7 mouse cellular contexts compared by ENCODE assay signal in genomic region chr10:80611024-80611423, GRCm38 (mm10). TPM values are rescaled to one million over a fixed set of nuclear protein-coding genes. Genes with fewer than 3 reads are reported as not detected.
DNase-seq lines count a peak whose midpoint lies in the region; ATAC-seq and TF ChIP-seq lines count a peak whose summit lies in the region.

No protein-coding gene starts in this region.

- no peak overlapping the region for H3K4me2 ChIP-seq in midbrain, embryonic 11.5 days
- no peak overlapping the region for H3K4me2 ChIP-seq in midbrain, embryonic 16.5 days (ENCODE audit: low read length)
- no peak overlapping the region for H3K4me2 ChIP-seq in limb, embryonic 14.5 days (replicated peaks; ENCODE audit: low read depth, low read length, severe bottlenecking)

- ATAC-seq in midbrain, embryonic 11.5 days (ENCODE audit: low FRiP score) = peak; percentile 28; the same call in 1 of the 2 replicates
- no peak for ATAC-seq in midbrain, embryonic 16.5 days
- no peak for ATAC-seq in limb, embryonic 14.5 days (ENCODE audit: low FRiP score, low read depth)

- H3K9ac ChIP-seq in midbrain, embryonic 11.5 days (ENCODE audit: low read length) = no peak overlapping the region
- H3K9ac ChIP-seq in midbrain, embryonic 16.5 days (ENCODE audit: low read depth, low read length) = no peak overlapping the region
- H3K9ac ChIP-seq in limb, embryonic 14.5 days (ENCODE audit: low read depth, low read length, severe bottlenecking) = no peak overlapping the region

- H3K9me3 ChIP-seq in midbrain, embryonic 11.5 days (ENCODE audit: control insufficient read depth, low read length) = no peaks in the 10 kb centered on the region
- no peaks in the 10 kb centered on the region for H3K9me3 ChIP-seq in midbrain, embryonic 16.5 days (replicated peaks; ENCODE audit: control insufficient read depth, low read length, poor library complexity, severe bottlenecking)
- no peaks in the 10 kb centered on the region for H3K9me3 ChIP-seq in limb, embryonic 14.5 days (ENCODE audit: control insufficient read depth, low read length)

- no peak overlapping the region for H3K4me3 ChIP-seq in midbrain, embryonic 11.5 days (ENCODE audit: low read depth, low read length)
- no peak overlapping the region for H3K4me3 ChIP-seq in midbrain, embryonic 16.5 days (ENCODE audit: low read depth, low read length)
- no peak overlapping the region for H3K4me3 ChIP-seq in limb, embryonic 14.5 days (replicated peaks; ENCODE audit: low read length)

- no peaks in the 10 kb centered on the region for H3K4me1 ChIP-seq in midbrain, embryonic 11.5 days (ENCODE audit: control insufficient read depth, insufficient read depth, low read length)
- no peaks in the 10 kb centered on the region for H3K4me1 ChIP-seq in midbrain, embryonic 16.5 days (ENCODE audit: control insufficient read depth, insufficient read depth, low read length)
- H3K4me1 ChIP-seq in limb, embryonic 14.5 days (ENCODE audit: control insufficient read depth, insufficient read depth, low read length) = no peaks in the 10 kb centered on the region

- no peak for TF ChIP-seq POLR2A in limb, embryonic 14.5 days (IDR thresholded peaks at IDR 0.05; ENCODE audit: borderline replicate concordance, extremely low read depth, insufficient read depth, insufficient read length)

- H3K36me3 ChIP-seq in midbrain, embryonic 11.5 days (ENCODE audit: control insufficient read depth, insufficient read depth, low read length) = peaks cover 24% of the 10 kb centered on the region
- peaks cover 43% of the 10 kb centered on the region for H3K36me3 ChIP-seq in midbrain, embryonic 16.5 days (ENCODE audit: control insufficient read depth, insufficient read depth, low read length)
- H3K36me3 ChIP-seq in limb, embryonic 14.5 days (ENCODE audit: control insufficient read depth, insufficient read depth, low read length) = peaks cover 92% of the 10 kb centered on the region

- H3K27ac ChIP-seq in midbrain, embryonic 11.5 days (ENCODE audit: low read depth, low read length) = no peak overlapping the region
- no peak overlapping the region for H3K27ac ChIP-seq in midbrain, embryonic 16.5 days (ENCODE audit: low read length)
- H3K27ac ChIP-seq in limb, embryonic 14.5 days (replicated peaks; ENCODE audit: low read depth, low read length) = no peak overlapping the region

- 78% methylated on average over 4 of the region's 4 CpGs for WGBS in midbrain, embryonic 11.5 days
- WGBS in midbrain, embryonic 16.5 days = 82% methylated on average over 4 of the region's 4 CpGs
- WGBS in limb, embryonic 14.5 days = 65% methylated on average over 4 of the region's 4 CpGs

- no peaks in the 10 kb centered on the region for H3K27me3 ChIP-seq in midbrain, embryonic 11.5 days (ENCODE audit: control insufficient read depth, insufficient read depth, low read length)
- no peaks in the 10 kb centered on the region for H3K27me3 ChIP-seq in midbrain, embryonic 16.5 days (ENCODE audit: control insufficient read depth, insufficient read depth, low read depth, low read length)
- no peaks in the 10 kb centered on the region for H3K27me3 ChIP-seq in limb, embryonic 14.5 days (ENCODE audit: control insufficient read depth, insufficient read depth, low read length)

- peak; percentile 88 for DNase-seq in midbrain, embryonic 11.5 days (ENCODE audit: low spot score, missing footprints)
- DNase-seq in adrenal gland, postnatal 10 days = peak; percentile 71
- peak; percentile 61 for DNase-seq in embryo, embryonic 11 days
- DNase-seq in limb, embryonic 14.5 days (ENCODE audit: low spot score) = peak; percentile 23
- DNase-seq in naive thymus-derived CD4-positive, alpha-beta T cell, adult 2 months (ENCODE audit: low read depth) = peak; percentile 83
- no peak for DNase-seq in frontal cortex, postnatal 10 days (ENCODE audit: low spot score in 2 of 2)

RNA-seq across cellular contexts. Expression of gene Gm49322, which starts 5.2 kb away (rescaled TPM):
- polyA plus RNA-seq in midbrain, embryonic 11.5 days (2014; fragmentation: Nextera tagmentation; extraction: Ambion mirVana) = 1.9 and 2.2 TPM in 2 replicates
- 3.0 and 4.0 TPM in 2 replicates for polyA plus RNA-seq in midbrain, embryonic 16.5 days (2015; fragmentation: Nextera tagmentation; extraction: Ambion mirVana)
- total RNA-seq in adrenal gland, postnatal 10 days (2021) = 1 to 10 TPM; 1.6 to 2.7 TPM
- polyA plus RNA-seq in limb, embryonic 14.5 days (2012; rRNA removed) = 5.6 and 6.2 TPM in 2 replicates
- polyA plus RNA-seq in limb, embryonic 14.5 days (2014; fragmentation: Nextera tagmentation; extraction: Ambion mirVana) = 2.2 and 2.8 TPM in 2 replicates

RNA-seq across cellular contexts. Expression of gene Adat3, which starts 8.3 kb away (rescaled TPM):
- 5.4 and 6.9 TPM in 2 replicates for polyA plus RNA-seq in midbrain, embryonic 11.5 days (2014; fragmentation: Nextera tagmentation; extraction: Ambion mirVana)
- polyA plus RNA-seq in midbrain, embryonic 16.5 days (2015; fragmentation: Nextera tagmentation; extraction: Ambion mirVana) = 4.5 and 6.2 TPM in 2 replicates
- 1 to 10 TPM; 3.9 to 5.1 TPM for total RNA-seq in adrenal gland, postnatal 10 days (2021)
- polyA plus RNA-seq in limb, embryonic 14.5 days (2012; rRNA removed) = 16.8 and 29.2 TPM in 2 replicates
- polyA plus RNA-seq in limb, embryonic 14.5 days (2014; fragmentation: Nextera tagmentation; extraction: Ambion mirVana) = 5.6 and 6.4 TPM in 2 replicates

RNA-seq across cellular contexts. Expression of gene Scamp4, which starts 8.4 kb away (rescaled TPM):
- polyA plus RNA-seq in midbrain, embryonic 11.5 days (2014; fragmentation: Nextera tagmentation; extraction: Ambion mirVana) = 60.2 and 62.3 TPM in 2 replicates
- 61.2 and 64.3 TPM in 2 replicates for polyA plus RNA-seq in midbrain, embryonic 16.5 days (2015; fragmentation: Nextera tagmentation; extraction: Ambion mirVana)
- 10 to 100 TPM; 41.8 to 42.3 TPM for total RNA-seq in adrenal gland, postnatal 10 days (2021)
- polyA plus RNA-seq in limb, embryonic 14.5 days (2012; rRNA removed) = 83.1 and 107 TPM in 2 replicates
- 91.4 and 104 TPM in 2 replicates for polyA plus RNA-seq in limb, embryonic 14.5 days (2014; fragmentation: Nextera tagmentation; extraction: Ambion mirVana)

RNA-seq across cellular contexts. Expression of gene Csnk1g2, which starts 11.6 kb away (rescaled TPM):
- 73.6 and 86.9 TPM in 2 replicates for polyA plus RNA-seq in midbrain, embryonic 11.5 days (2014; fragmentation: Nextera tagmentation; extraction: Ambion mirVana)
- polyA plus RNA-seq in midbrain, embryonic 16.5 days (2015; fragmentation: Nextera tagmentation; extraction: Ambion mirVana) = 79.9 and 96.8 TPM in 2 replicates
- 100 to 1,000 TPM; 121 to 131 TPM for total RNA-seq in adrenal gland, postnatal 10 days (2021)
- polyA plus RNA-seq in limb, embryonic 14.5 days (2012; rRNA removed) = 253 and 298 TPM in 2 replicates
- polyA plus RNA-seq in limb, embryonic 14.5 days (2014; fragmentation: Nextera tagmentation; extraction: Ambion mirVana) = 110 and 125 TPM in 2 replicates

RNA-seq across cellular contexts. Expression of gene Abhd17a, which starts 20.9 kb away (rescaled TPM):
- polyA plus RNA-seq in midbrain, embryonic 11.5 days (2014; fragmentation: Nextera tagmentation; extraction: Ambion mirVana) = 90.8 and 109 TPM in 2 replicates
- 97.0 and 108 TPM in 2 replicates for polyA plus RNA-seq in midbrain, embryonic 16.5 days (2015; fragmentation: Nextera tagmentation; extraction: Ambion mirVana)
- total RNA-seq in adrenal gland, postnatal 10 days (2021) = 100 to 1,000 TPM; 108 to 113 TPM
- polyA plus RNA-seq in limb, embryonic 14.5 days (2012; rRNA removed) = 116 and 173 TPM in 2 replicates
- polyA plus RNA-seq in limb, embryonic 14.5 days (2014; fragmentation: Nextera tagmentation; extraction: Ambion mirVana) = 129 and 132 TPM in 2 replicates

Comparison
In these comparisons a context has a peak if more than half of its experiments do, and no peak if none do; other contexts are left out.
1. DNase-seq: peak in midbrain, embryonic 11.5 days (single experiment), adrenal gland, postnatal 10 days (single experiment), embryo, embryonic 11 days (single experiment), limb, embryonic 14.5 days (single experiment) and naive thymus-derived CD4-positive, alpha-beta T cell, adult 2 months (single experiment); none in frontal cortex, postnatal 10 days (0 of 2).